Mouse (Mus musculus) left cerebral cortex, postnatal 14 days (tissue): ENCODE measurements around the gene Rasgef1b. TPM values are rescaled to one million over a fixed set of nuclear protein-coding genes. Genes with fewer than 3 reads are reported as not detected.

ENCODE experiments used
- DNase-seq, 2 experiments: peaks; one replicate each; pipeline ENCODE4 v3.0.0; 2021 to 2022; ENCODE audit warnings: low spot score in 2 of 2, mixed read lengths in 1 of 2
- intact Hi-C: fragments of 180-260 bp; cut with DNase I; formaldehyde crosslinking; loops from one replicate; pipeline ENCODE4 v1.15.1; 2025
- total RNA-seq, 2 experiments: library from RNA; stranded (reverse); gene quantifications; 2 replicates each; pipeline ENCODE4 v1.2.3; 2021

Rasgef1b gene
- total RNA-seq, 2 experiments from 2014 or later: 66.9 to 68.5 TPM

- intact Hi-C loops: no loop called here
- peak; percentile 50 to 52 for DNase-seq
These were observed 249.4 kb downstream of the Rasgef1b start for GRCm38 (mm10) chr5:99479263-99480077.

- intact Hi-C loops: no loop called here
- DNase-seq: no peak
These were observed 250.1 kb downstream of the Rasgef1b start for GRCm38 (mm10) chr5:99478716-99479115.

- no peak for DNase-seq
- intact Hi-C loops: no loop called here
These were observed 251.4 kb downstream of the Rasgef1b start for GRCm38 (mm10) chr5:99477420-99477815.

GRCm38 (mm10) chr5:99476640-99477419 lies 252.0 kb downstream of the Rasgef1b start:
- intact Hi-C loops: no loop called here
- no peak for DNase-seq

GRCm38 (mm10) chr5:99472607-99473335 lies 256.1 kb downstream of the Rasgef1b start:
- intact Hi-C loops: no loop called here
- DNase-seq: no peak

GRCm38 (mm10) chr5:99471790-99472189 lies 257.1 kb downstream of the Rasgef1b start:
- intact Hi-C loops: no loop called here
- DNase-seq: no peak

GRCm38 (mm10) chr5:99470613-99471012 lies 258.3 kb downstream of the Rasgef1b start:
- intact Hi-C loops: no loop called here

GRCm38 (mm10) chr5:99459007-99459406 lies 269.9 kb downstream of the Rasgef1b start:
- peak; percentile 45 to 58 for DNase-seq
- intact Hi-C loops: no loop called here

More at GRCm38 (mm10) chr5:99470613-99471012, 258.3 kb downstream of the Rasgef1b start:
- no peak for DNase-seq

GRCm38 (mm10) chr5:99457291-99457690 lies 271.6 kb downstream of the Rasgef1b start:
- intact Hi-C loops: no loop called here
- no peak for DNase-seq

- no peak for DNase-seq
- intact Hi-C loops: no loop called here
These were observed 276.9 kb downstream of the Rasgef1b start for GRCm38 (mm10) chr5:99451939-99452338.

- DNase-seq: no peak
- intact Hi-C loops: no loop called here
These were observed 277.4 kb downstream of the Rasgef1b start for GRCm38 (mm10) chr5:99451416-99451815.

GRCm38 (mm10) chr5:99450994-99451393 lies 277.9 kb downstream of the Rasgef1b start:
- intact Hi-C loops: no loop called here
- DNase-seq: no peak

- intact Hi-C loops: no loop called here
- DNase-seq: no peak
These were observed 278.4 kb downstream of the Rasgef1b start for GRCm38 (mm10) chr5:99450463-99450862.

GRCm38 (mm10) chr5:99447481-99447880 lies 281.4 kb downstream of the Rasgef1b start:
- intact Hi-C loops: no loop called here
- DNase-seq: no peak

GRCm38 (mm10) chr5:99445242-99445641 lies 283.6 kb downstream of the Rasgef1b start:
- DNase-seq: no peak
- intact Hi-C loops: no loop called here

- no peak for DNase-seq
These were observed 284.1 kb downstream of the Rasgef1b start for GRCm38 (mm10) chr5:99444777-99445176.

GRCm38 (mm10) chr5:99440109-99440508 lies 288.8 kb downstream of the Rasgef1b start:
- intact Hi-C loops: no loop called here
- DNase-seq: no peak

More at GRCm38 (mm10) chr5:99444777-99445176, 284.1 kb downstream of the Rasgef1b start:
- intact Hi-C loops: no loop called here

GRCm38 (mm10) chr5:99438526-99438925 lies 290.3 kb downstream of the Rasgef1b start:
- no peak for DNase-seq
- intact Hi-C loops: no loop called here

GRCm38 (mm10) chr5:99434226-99434625 lies 294.6 kb downstream of the Rasgef1b start:
- DNase-seq: no peak
- intact Hi-C loops: no loop called here

GRCm38 (mm10) chr5:99432471-99432870 lies 296.4 kb downstream of the Rasgef1b start:
- DNase-seq: no peak
- intact Hi-C loops: no loop called here
